Mouse (Mus musculus): ENCODE measurements around the gene Atp6v1g3.

Atp6v1g3 gene

GRCm38 (mm10) chr1:138273438-138273837 lies at the start of gene Atp6v1g3:
Gene Atp6v1g3 (plus strand): TSS chr1:138273738.
- DNase-seq (ENCODE audit: low spot score), result no peak

GRCm38 (mm10) chr1:138233051-138233450 lies 40.5 kb upstream of the Atp6v1g3 start:
- DNase-seq (ENCODE audit: low spot score), result no peak

DNA sequence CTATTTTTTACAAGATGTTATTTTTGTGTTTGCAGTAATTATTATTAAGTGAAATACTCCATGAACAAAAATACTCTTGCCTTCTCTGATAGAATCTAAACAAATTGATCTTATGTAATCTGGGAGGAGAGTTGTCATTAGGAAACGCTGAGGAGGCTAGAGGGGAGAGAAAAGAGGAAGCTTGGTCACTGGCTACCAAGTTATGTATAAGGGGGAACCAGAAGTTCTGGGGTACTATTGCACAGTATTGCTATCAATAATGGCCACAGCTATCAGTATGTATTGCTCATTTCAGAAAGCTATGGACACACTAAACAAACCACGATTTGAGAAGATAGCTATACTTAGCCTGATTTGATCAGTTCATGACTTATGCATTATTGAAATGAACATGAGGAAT lies 36.3 kb upstream of the Atp6v1g3 start:
- no peak for DNase-seq (ENCODE audit: low spot score)

DNA sequence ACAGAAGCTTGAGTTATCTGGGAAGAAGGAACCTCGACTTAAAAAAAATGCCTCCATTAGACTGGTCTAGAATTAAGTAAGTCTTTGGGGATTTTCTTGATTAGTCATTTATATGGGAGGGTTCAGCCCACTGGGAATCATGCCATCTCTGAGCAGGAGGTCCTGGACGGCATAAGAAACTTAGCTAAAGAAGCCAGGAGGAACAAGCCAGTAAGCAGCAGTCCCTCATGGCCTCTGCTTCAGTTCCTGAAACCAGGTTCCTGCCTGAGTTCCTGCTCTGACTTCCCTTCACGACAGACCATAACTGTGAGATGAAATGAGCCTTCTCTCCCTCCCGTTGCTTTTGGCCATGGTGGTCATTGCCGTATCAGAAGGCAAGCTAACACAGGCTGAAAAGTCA lies 29.6 kb upstream of the Atp6v1g3 start:
- DNase-seq (ENCODE audit: low spot score), result no peak

GRCm38 (mm10) chr1:138244485-138244884 lies 29.1 kb upstream of the Atp6v1g3 start:
- DNase-seq (ENCODE audit: low spot score), result no peak

GRCm38 (mm10) chr1:138245103-138245502 lies 28.4 kb upstream of the Atp6v1g3 start:
- DNase-seq (ENCODE audit: low spot score), result no peak

GRCm38 (mm10) chr1:138245533-138245932 lies 28.0 kb upstream of the Atp6v1g3 start:
- DNase-seq (ENCODE audit: low spot score), result no peak

DNA sequence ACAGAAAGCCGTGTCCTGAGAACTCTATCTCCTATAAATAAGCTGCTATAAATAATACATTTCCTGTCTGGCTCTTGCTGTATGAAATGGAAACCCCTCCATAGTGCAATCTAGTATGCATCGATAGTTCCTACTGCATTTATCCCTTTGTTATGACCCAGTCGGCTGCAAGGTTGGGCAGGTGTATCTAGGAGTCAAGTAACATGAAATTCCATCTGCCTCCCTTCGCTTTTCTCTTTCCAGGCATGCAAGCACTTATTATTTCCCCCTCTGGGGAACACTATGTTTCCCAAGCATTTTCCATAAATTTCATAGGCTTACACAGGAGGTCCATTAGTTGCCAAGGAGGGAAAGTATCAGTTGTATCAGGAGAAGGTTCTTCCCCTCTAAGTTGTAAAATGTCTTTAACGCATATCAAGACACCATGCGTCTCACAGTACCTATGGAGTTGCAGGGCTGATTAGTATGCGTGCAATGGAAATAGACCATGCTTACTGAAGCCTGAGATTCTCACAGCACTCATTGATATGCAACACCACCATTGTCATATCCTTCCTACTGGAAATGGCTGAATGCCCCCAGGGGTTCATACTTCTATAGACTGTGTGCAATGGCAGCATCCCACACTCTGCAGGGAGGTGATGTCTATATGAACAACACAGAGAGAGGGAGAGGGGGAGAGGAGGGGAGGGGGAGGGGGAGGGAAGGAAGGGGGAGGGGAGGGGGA lies 26.9 kb upstream of the Atp6v1g3 start:
- DNase-seq (ENCODE audit: low spot score), result no peak

GRCm38 (mm10) chr1:138247699-138248483 lies 25.6 kb upstream of the Atp6v1g3 start:
- DNase-seq (ENCODE audit: low spot score), result no peak

GRCm38 (mm10) chr1:138248770-138249169 lies 24.8 kb upstream of the Atp6v1g3 start:
- no peak for DNase-seq (ENCODE audit: low spot score)

DNA sequence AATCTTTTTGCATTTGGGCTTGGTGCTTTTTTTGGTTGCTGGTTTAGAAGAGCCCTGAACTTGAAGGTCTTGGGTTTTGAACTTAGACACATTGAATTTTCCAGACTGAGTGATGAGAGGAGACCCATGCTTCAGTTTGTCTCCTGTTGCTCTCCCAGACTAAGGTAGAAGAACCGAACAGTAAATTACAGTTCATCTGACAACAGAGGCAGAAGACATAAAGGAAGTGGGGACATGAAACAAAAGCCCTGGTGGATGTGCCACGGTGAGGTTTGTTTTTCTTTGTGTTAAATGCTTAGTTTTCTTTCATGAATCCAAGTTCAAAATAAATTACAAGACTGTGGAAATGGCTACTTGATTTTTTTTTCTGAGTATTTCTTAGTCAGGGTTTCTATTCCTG lies 22.6 kb upstream of the Atp6v1g3 start:
- no peak for DNase-seq (ENCODE audit: low spot score)

DNA sequence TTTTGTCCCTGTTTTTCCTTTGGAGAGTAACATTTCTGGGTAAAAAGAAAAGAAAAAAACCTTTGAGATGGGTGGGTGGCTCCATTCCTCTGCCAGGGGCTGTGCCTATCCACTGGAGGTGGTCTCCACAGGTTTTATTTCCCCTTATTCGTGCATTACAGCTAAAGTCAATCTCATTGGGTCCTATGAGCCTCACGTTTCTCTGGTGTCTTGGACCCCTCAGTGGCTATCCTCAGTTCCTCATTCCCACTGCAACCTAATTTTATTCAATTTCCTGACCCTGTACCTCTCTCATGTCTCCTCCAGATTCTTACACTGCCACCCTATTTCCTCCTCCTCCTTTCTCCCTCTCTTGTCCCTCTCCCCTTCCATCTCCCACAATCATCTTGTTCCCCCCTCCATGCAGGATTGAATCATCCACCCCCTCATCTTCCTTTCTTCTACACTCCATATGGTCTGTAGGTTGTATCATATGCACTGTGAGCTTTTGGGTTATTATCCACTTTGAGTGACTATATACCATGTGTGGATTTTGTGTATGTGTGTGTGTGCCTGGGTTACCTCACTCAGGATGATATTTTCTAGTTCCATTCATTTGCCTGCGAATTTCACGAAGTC lies 17.3 kb upstream of the Atp6v1g3 start:
- no peak for DNase-seq (ENCODE audit: low spot score)

- DNase-seq (ENCODE audit: low spot score), result no peak
Observed at GRCm38 (mm10) chr1:138258758-138259157, 14.8 kb upstream of the Atp6v1g3 start.

DNA sequence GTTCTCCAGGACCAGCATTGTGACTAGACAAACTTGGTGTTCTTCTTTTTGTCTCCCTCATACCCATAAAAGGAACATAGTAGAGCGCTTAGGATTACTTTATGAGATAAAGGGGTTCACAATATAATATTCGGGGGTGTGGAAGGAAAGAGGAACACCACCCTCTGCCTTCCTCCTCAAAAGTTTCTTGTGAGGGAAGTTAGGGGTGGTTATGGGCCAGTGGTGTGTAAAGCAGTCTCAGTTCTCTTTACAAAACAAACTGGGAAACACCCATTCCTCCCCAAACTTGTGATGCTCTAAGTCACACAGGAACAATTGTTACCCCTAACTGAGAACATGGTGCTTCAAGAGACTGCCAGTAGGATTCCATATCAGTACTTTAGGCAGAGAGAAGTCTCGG lies 12.0 kb upstream of the Atp6v1g3 start:
- no peak for DNase-seq (ENCODE audit: low spot score)

- no peak for DNase-seq (ENCODE audit: low spot score)
Observed at GRCm38 (mm10) chr1:138262408-138262807, 11.1 kb upstream of the Atp6v1g3 start.

DNA sequence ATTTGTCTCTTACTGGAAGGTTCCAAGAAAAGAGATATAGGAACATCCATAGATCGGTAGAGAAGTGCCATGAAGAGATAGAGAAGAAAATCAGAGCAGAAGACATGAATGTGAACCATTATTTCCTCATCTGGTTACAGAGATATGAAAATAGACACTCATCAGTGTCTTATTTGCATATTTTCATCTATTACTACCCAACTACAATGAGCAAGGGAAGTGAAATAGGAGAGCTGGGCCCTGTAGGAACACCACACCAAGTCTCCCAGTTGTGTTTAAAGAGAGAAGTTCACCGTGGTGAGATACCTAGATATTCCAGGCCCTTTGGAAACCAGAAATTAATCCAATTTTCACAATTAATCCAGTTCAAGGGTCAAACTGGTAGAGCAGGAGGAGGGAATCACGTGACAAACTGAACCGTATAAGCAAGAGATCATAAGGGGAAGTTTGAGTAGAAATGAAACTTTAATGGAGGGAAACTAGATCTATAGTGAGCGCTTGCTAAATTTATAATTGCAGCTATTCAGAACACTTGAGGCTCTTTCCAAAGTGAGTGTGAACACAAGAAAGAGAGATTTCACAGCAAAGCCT lies 6.0 kb upstream of the Atp6v1g3 start:
- DNase-seq (ENCODE audit: low spot score), result no peak

GRCm38 (mm10) chr1:138274930-138275329 lies 1.4 kb downstream of the Atp6v1g3 start:
- DNase-seq (ENCODE audit: low spot score), result no peak

DNA sequence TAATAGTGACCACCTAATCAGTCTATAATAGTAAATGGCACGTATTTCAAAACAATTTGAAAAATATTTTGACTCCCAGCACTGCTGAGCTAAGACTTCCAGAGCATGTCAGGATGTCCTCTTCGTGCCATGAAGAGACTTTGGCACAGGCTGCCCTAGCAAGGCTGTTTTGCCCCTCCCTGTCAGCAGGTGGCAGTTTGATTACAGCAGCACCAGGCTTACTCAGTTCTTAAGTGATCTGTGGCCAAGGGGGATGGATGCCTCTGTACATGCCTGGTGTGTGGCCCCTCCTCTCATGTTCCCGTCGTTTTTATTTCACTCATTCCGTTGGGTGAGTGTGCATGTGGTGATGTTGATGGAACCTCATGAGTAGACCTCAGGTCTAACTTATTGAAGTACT lies 2.3 kb downstream of the Atp6v1g3 start:
- DNase-seq (ENCODE audit: low spot score), result no peak

DNA sequence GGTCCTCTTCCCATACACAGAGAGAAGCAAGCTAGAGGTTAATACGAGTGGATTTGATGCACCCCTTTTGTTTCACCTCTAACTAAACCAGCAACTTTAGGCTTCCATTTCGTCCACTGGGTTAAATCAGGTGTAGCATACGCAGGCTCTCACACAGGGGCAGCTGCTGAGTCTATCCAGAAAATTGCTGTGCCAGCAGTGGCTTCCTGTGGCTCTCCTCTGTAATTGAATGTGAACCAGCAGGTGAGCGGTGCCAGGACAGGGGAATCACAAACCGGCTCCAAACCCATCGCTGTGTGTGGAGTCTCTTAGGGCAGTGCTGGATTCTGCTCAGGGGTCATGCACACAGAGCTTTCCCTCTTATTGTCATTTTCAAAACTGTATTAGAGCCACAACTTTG lies 7.6 kb downstream of the Atp6v1g3 start:
- no peak for DNase-seq (ENCODE audit: low spot score)

DNA sequence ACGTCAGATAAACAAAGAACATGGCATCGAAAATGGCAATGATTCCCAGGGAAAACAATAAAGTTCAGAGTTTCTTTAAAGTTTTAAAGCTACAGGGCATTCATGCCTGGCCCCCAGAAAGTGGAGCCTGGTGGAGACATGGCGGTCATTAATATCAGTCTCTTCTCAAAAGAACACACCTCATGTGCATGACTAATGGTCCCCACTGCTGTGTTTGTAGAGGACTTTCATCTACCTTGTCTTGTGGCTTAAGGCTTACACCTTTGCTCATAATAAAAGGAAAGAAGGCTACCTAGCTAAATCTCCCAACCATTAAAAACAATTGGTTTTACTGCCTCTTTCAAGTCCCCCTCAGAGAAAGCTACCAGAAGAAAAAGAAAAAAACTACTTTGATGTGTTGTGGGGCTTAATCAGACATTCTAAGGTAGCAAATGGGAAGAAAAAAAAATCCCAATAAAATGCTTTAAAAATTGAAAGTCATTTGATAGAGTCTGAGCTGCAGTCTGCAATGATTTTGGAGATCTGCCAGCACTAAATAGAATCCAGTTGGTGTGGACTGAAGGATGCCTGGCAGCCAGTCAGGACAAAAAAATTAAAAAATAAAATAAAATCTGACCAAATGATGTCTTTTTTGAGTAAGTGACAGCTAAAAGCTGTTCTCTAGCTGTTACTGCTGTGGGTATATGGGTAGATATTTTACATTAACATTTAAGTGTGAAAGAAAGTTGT lies 9.0 kb downstream of the Atp6v1g3 start:
- DNase-seq (ENCODE audit: low spot score), result no peak

GRCm38 (mm10) chr1:138287665-138288064 lies 14.1 kb downstream of the Atp6v1g3 start:
- DNase-seq (ENCODE audit: low spot score), result no peak

GRCm38 (mm10) chr1:138288721-138289120 lies 15.2 kb downstream of the Atp6v1g3 start:
- no peak for DNase-seq (ENCODE audit: low spot score)

Measured in c-Kit-positive CD71-positive TER-119-positive erythroid progenitor cells, embryonic 14.5 days (primary cell).